Mouse (Mus musculus) CD4-positive, CD25-positive, alpha-beta regulatory T cell, adult 2 months (primary cell): ENCODE measurements around the gene Selenoi.
"Not testable (repeated sequence)": the region's sequence is repeated elsewhere in the genome, so short reads cannot be mapped to it uniquely, and the experiment has no call there.

Experiments
- DNase-seq: peaks from one replicate; pipeline ENCODE4 v3.0.0-alpha.2; 2012; ENCODE audit warnings: low read depth, low spot score

Selenoi gene

DNA sequence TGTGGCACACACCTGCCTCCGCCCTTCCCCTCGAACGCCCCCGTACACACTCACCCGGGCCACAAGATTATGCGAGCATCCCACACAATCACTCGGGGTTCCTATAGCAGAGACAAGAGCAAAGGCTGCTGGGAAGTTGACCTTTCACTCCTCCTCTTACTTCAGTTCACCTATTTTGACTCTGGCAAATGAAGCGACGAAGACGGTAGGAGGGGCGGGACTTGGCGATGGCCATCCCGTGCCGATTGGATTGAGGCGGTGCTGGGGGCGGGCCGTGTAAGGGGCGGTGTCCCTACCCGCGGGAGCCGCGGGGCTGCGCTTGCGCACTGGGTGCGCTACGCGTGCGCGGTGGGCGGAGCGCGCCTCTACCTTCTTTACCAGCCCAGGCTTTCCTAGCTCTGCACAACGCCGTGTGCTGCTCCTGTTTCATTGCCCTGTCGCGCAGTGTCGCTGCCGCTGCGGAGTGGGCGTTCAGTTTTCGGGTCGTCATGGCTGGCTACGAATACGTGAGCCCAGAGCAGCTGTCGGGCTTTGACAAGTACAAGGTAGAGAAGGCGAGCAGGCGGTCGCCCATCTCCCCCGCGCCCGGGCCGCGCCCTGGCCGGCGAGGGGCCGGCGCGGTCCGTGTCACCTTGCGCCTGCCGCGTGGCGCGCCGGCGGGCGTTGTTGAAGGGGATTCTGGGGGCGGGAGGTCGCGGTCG is at the start of gene Selenoi:
Selenoi (plus strand) TSS at position 311 of the 701 bp plus-strand sequence.
- peak; percentile 99 for DNase-seq

DNA sequence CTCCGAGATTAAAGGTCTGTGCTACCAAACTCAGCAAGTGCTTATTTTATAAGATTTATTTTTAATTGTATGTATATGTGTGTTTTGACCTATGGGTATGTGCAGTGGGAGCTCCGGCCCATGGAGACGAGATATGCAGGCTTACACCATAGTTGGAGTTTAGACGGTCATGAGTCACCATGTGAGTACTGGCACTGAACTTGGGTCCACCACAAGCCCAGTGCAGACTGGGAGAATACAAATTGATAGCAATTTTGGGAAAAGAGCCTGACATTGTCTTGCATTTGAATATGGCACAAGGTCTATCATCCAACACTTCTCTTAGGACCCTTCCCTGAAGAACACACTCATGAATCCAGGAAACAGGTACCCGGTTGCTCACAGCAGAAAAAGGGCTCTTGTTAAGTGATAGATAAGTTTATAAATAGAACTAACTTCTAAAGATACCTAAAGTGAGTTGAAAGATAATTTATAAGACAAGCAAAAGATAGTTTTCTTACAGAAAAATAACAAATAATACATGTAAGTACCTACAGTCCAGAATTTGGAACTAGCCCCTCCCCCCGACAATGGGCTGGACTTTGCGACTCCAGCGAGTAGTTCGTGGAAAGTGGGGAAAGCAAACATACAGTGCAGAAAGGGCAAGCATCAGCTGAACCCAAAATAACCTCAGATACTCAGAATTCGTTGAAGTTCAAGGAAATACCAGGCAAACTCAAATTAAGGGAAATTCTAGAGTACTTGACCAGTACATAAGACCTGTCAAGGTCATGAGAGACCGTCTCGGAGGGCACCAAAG is 44.5 kb upstream of the Selenoi start:
- DNase-seq: no peak

DNA sequence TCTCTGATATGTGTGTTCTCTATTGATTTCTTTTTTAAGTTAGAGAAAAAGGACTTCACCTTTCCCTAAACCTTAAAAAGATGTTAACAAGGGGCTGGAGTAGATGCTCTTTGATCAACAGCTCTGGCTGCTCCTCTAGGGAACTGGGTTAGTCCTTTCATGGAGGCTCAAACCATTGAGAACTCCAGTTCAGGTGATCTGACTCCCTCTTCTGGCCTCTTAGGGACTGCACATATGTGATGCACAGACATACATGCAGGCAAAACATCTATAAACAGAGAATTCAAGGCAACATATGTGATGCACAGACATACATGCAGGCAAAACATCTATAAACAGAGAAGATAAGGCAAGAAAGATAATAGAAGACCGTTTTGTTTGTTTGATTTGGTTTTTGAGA is 39.9 kb upstream of the Selenoi start:
- DNase-seq: no peak

DNA sequence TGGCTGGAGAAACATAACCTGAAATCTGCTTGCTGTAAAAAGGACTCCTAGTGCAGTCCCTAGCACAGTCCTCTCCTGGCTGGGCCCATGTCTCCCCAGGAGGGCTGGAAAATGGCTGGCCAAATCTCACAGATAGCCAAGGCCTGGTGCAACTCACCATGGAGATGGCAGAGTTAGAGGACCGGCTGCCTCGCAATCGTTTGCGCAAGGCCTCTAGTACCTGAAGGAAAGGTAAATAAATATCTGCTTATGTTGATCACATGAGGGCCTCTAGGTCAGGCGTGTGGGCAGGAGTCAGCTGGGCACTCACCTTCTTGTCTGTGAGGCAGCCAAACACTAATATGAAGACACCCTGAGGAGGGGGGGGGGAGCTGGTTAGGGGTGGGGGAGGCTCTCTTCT is 37.0 kb upstream of the Selenoi start:
- no peak for DNase-seq

DNA sequence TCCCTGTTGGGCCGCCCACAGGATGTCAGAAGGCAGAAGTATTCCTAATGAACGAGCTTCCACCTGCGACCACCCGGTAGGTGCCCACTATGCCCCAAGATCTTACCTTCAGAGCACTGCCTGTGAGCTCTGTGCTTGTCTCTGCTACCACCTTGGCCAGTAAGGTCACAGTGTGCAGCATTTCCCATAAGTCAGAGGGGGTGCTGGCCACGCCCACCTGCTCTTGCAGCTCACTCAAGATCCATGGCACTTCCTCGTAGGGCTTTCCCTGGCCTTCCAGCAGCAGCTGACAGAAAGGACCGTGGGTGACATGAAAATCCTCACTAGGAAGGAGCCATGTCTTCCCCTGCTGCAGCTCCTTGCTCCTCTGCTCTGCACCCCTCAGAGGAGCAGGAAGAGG is 34.1 kb upstream of the Selenoi start:
- peak; percentile 19 for DNase-seq

DNA sequence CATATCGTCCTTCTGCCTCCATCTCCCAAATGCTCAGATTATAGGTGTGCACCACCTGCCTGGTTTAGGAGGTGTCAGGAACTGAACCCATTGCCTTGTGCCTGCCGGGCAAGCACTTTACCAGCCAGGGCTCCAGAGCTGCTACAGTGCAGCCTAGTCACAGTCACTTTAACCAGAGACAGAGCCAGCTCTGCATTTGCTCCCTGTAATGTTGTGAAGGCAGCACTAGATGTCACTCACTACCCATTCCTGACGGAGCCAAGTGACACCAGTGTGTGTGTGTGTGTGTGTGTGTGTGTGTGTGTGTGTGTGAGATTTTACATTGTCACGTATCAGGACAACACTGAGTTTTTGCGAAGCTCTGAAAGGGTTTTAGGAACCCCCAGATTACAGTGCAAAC is 30.9 kb upstream of the Selenoi start:
- DNase-seq: peak; percentile 36

DNA sequence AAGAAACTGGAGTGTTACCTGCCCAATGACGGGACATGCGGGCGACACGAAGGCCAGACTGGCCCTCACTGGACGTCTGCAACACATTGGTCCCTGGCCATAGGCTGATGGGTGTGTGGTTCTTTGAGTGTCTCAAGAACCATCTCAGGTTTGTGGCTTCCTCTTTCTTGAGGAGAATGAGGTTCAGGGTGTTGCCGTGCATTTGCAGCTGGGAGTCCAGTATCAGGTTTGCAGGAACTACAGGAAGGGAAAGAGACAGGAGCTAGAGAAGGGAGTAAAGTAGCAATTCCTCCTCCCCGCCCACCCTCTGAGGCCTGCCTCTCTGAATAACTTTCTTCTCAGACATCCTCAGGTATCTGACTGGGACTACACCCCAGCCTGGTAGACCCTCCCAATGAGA is 30.2 kb upstream of the Selenoi start:
- DNase-seq: no peak

DNA sequence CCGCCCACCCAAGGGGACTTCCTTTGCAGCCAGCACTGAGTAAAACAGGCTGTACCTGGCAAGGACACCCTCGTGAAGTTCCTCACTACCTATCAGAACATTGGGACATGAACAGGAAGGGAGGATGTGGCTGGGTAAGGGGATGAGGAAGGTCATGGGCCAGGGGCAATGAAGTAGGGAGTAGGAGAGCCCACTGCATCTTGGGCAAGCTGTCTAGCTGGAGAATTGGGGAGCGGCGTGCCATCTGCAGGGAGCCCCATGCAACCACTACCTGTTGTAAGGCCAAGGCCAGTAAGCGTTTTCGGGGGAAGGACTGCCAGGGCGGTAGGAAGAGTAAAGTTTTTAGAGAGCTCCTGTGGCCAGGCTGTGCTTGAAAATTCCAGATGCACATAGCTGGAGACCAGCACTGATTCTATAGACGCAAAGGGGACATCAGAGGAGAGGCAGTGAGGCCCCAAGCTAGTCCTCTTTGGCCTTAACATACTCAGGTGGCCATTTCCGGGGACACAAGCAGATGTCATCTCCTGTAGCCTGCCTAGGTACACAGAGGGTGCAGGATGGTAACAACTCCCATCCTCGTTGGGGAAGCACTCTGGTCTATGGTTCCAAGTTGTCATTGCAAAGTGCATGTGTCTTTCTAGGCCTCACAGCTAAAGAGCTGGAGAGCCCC is 29.0 kb upstream of the Selenoi start:
- no peak for DNase-seq

DNA sequence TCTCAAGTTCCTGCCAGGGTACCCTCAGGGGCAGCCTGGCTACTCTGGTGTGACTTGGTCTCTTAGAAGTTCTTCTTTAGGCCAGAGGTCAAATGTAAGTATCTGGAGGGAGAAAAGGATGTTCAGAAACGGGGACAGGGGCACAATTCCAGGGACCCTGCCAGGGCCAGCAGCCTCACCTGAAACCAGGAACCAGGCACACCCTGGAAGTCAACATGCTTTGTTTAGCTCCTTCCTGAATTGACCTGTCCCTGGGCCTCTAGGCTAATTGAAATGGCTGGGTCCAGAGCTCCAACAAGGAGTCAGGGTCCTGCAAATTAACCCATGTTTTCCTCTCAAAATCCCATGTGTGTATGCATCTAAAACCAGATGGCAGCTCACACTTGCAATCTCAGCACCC is 27.9 kb upstream of the Selenoi start:
- no peak for DNase-seq

DNA sequence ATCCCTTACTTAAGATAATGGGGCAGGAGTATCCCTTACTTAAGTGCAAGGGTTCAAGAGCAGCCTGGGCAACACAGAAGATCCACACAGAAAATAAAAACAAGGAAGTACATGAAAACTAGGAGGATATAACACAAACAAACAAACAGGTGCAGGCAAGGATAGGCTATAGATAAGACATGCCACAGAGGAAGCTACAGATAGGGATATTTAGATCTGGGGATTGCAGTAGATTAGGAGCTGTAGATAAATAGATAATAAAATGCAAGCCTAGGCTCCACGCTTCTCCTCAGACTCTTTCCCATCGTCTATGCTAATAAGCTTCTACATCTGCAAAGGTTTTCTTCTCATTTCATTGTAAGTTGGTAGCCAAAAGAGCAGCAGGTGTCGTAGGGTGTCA is 27.3 kb upstream of the Selenoi start:
- no peak for DNase-seq

DNA sequence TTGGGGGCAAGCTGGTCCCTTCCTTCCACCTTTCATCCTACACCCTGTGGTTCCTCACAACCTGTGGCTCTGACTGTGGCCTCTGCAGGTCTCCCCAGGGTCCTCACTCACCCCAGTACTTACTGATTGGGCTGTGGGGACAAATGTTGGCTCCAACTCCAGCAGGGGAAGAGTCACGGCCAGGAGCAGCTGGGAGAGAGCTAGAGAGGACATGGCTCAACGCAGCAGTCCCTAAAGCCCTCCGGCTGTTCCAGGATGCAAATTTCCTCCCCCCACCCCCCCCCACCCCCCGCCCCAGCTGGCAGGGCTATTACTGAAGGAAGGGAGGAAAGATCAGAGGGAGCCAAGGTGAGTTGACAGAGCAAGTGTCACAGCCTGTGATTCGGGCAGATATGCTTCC is 26.9 kb upstream of the Selenoi start, which contains the start of gene Adgrf3:
Adgrf3 (minus strand) TSS at position 230 of the 400 bp plus-strand sequence.
- no peak for DNase-seq

DNA sequence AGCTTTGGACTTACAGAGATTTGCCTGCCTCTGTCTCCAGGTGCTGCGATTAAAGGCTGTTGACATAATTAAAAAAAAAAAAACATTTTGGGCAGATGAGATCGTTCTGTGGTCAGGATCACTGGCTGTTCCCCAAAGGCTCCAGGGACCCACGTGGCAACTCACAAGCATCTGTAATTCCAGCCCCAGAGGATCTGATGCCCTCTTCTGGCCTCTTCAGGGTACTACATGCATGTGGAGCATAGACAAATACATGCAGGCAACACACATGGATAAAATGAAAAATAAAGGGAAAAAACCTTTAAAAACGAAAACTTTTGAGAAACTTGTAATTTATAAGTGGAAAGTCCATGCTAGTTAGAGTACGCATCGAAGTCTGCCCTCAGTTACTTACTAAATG is 25.1 kb upstream of the Selenoi start:
- peak; percentile 47 for DNase-seq

DNA sequence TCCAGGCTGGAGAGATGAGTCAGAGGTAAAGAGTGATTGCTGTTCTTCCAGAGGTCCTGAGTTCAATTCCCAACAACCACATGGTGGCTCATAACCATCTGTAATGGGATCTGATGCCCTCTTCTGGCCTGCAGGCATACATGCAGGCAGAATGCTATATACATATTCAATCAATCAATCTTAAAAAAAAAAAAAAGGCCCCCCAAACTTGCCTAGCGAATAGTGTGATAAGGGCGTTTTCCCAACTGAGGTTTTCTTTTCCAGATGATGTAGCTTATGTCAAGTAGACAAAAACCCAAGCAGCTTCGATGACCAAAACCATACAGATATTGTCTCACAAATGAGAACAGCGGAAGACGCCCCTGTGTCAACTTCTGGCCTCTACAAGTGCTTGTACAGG is 21.6 kb upstream of the Selenoi start:
- not testable (repeated sequence) for DNase-seq

DNA sequence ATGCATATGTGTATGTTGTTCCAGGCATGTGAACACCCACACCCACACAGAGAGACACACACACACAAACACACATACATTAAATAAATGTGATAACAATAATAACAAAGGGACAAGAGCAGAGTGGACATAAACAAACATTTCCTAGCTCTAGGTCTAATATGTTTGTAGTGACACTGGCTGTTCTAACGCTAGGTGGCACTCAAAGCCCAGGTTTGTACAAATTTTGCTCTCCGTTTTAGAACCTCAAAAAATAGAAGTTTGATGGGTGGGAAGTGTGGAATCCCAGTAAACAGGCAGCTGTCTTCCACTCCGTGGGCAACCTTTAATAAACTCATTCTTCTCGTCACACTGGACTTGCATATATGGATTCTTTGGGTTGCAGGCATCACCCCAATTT is 17.5 kb upstream of the Selenoi start:
- DNase-seq: peak; percentile 79

DNA sequence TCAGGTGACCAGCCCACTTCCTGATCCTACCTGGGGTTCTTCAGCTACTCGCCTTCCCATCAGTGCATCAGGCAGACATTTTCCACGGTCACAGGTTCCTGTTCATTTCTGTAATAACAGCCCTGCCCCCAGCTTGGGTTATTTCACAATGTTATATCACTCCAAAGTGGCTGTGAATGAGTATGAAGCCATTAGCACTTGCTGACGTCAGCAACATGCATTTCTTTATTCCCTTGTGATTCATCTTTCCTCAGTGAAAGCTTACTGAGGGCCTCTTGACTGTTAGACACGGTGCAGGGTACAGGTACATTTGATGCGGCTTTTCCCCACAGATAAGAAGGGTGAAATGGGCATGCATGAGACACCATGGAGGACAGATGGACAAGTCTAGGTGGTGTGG is 16.4 kb upstream of the Selenoi start:
- no peak for DNase-seq

DNA sequence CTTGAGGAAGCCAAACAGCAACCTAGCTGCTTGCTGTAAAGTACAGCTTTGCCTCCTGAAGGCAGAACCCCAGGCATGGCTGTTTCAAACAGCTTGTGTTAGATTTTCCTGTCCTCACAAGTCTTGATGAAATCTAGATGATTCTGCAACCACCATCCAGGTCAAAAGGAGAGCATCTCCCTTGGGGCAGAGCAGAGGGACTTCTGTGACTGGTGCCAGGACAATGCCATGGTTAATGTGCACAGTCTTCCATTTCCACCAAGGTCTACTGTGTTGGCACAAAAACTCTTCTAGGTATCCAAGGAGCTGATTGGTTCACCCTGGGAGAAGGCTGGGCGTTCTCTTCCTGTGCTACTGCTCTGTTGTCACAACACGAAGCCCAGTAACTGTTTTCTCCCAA is 12.7 kb upstream of the Selenoi start:
- DNase-seq: no peak

DNA sequence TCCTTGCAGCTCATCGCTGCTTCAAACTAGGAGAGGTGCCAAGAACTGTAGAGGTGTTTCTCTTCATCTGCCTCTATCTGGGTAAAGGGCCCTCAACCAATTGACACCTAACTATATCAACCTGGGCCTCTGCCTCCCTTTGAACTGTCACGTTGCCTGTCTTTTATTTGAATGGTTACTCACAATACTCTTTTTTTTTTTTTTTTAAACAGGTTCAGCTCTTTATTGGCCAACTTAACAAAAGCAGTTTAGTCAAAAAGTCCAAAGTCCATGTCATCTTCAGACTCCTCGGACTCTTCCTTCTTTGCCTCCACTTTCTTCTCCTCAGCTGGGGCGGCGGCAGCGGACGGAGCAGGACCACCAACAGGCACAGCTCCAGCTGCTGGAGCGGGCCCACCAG is 11.7 kb upstream of the Selenoi start:
- no peak for DNase-seq

DNA sequence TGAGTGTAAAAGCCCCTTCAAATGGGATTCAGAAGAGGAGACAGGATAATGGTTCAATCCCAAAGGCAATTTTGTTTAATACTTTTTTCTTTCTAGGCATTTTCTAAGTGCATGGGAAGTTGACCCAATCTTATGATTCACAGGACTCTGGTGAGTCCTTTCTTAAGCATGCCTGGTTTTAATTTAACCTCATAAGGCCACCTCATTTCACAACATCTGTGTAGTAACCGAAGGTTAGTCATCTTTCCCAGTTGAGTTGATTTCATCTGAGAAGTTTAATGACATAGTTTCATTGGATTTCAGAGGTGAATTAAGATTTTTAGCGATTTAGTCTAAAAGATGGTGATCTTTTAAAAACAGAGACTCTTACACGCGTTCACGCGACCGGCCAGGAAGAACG is 9.7 kb upstream of the Selenoi start:
- DNase-seq: no peak

DNA sequence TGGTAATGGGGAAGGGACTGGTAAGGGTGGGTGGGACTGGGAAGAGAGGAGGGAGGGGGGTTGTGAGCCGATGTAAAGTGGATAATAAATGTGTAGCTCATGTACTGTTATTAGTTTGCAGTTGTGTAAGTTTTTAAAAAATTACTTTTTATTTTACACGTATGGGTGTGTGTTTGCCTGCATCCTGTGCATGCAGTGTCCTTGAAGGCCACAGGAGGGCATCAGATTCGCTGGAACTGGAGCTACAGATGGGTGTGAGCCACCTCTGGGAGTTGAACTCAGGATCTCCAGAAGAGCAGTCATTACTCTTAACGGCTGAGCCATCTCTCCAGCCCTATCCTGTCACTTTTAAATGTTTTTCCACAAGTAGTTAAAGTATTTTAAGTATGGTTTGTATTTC is 1.5 kb upstream of the Selenoi start:
- DNase-seq: peak; percentile 72

DNA sequence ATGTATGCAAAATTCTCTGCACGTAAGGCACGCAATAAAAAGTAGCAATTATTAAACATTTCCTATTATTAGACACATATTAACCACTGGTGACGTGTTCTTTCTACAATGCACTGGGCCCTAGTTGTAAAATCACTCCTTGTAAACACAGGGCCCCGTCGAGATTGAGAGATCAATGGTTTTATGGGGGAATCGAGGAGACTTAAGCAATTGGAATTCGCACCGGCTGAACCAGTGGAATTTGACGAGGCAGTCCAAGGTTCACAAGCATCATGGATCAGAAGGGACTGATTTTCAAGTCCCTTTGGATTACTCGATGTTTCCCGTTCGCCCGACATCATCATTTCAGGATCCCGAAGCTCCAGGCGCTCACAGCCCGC is 500 bp upstream of the Selenoi start:
- DNase-seq: no peak

DNA sequence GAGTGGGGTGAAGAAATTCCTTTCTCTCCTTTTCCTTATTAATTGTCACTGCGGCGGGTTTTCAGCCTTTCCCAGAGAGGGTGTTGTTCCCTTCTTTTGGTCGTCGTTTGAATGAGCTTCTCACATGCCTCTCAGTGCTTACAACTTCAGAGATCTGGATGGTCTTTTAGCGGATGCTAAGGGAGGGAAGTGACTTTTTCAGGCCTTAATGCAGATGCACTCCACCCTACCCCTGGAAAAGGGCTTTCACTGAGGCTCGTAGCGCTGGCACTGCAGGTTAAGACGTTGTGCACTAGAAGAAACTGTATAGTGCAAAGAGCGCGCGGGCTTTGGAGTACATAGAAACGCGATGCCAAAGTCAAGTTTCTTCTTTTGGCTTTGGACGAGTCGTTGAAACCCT is 661 bp downstream of the Selenoi start:
- DNase-seq: peak; percentile 36

DNA sequence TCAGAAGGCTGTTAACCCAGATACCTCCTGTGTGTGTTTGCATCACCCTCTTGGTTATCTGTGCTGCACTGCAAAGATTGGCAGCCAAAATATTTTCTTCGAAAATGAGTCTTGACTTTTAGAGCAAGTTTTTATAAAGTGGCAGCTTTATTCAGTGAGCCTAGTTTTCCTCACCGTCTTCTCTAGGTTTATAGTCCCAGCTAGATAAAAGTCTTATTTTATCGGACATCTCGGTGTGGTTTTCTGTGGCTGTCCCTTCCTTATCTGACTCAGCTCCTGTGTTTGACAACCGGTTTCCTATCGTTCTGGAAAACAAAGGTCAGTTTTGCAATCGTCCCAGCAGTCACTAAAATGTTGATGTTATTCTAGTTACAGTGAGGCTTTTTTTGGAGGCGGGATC is 1.6 kb downstream of the Selenoi start:
- no peak for DNase-seq

DNA sequence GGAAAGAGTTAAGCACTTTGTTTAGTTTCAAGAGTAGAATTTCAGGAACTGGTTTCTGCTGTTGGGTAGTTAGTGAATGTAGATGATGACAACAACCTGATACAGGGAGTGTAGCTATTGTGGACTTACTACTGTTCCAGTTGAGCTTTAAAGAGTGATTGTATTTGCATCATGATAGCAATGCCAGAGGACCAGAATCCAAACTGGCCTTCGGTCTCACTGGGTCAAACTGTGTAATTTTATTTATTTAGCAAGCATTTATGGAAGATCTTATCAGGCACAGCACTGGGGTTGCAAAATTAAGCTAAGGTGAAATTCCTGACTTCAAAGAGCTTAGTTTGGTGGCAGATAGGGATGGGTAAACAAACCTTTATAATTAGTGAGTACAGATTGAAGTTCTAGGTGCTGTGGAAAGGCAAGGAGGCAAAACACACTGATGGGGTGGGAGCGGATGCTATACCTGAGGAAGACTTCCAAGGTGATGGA is 3.3 kb downstream of the Selenoi start:
- no peak for DNase-seq
